Mouse (Mus musculus) ES-CJ7 (cell line): ENCODE data around the gene Tmem33.

Source experiments
- DNase-seq: peaks from one replicate; pipeline ENCODE4 v3.0.0; 2011; ENCODE audit warnings: low read depth, low spot score

The Tmem33 gene

DNA sequence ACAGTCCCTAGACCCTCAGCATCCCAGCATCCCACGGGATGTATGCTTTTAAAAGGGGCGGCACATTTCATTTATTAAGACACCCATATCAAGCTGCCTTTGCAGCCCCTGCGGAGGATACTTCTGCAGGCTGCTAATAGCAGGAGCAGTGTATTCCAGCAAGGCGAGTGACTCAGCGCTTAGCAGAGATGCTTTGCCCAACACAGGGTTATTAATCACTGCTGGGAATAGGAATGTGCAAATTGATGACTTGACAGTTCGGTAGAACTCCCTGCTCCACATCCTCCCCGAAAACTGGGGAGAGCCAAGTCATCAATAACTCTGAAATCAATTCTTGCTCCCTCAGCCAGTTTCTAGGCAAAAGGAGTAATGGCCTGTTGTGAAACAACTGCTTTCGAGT lies 4.7 kb upstream of the Tmem33 start:
- no peak for DNase-seq

DNA sequence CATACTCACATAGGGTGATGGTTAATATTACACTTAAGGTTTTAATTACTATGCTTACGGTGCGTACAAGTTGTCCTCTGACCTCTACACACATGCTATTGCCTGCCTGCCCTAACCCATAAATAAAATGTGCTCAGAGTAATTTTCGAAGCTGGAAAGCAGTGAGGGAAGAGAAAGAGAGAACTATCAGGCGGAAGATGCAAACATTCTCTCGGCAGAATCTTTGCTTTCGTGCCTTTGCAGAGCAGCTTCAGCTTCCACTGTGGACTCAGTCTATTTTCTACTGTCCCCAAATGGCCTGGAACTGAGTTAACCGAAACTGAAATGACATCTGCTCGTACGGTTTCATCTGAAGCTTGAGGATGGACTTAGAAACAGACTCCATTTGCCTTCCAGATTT lies 1.9 kb upstream of the Tmem33 start:
- no peak for DNase-seq

DNA sequence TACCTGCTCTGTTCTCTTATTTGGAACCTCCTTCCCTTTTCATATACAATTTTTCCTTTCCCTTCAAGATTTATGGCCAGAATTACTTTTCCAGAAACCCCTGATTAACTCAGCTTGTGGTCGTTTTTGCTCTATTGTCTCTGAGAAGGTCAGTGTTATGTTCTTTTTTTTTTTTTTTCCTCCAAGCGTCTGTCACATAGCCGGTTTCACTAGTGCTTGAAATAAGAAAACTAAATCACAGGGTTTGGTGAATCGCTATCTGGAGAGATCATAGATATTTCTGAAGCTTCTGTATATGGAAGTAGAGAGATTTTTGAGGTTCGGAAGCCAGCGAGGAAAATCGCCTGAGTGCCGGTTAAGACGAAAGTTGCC lies 220 bp upstream of the Tmem33 start:
- no peak for DNase-seq

GRCm38 (mm10) chr5:67262964-67263363 lies 2.6 kb downstream of the Tmem33 start:
- no peak for DNase-seq

DNA sequence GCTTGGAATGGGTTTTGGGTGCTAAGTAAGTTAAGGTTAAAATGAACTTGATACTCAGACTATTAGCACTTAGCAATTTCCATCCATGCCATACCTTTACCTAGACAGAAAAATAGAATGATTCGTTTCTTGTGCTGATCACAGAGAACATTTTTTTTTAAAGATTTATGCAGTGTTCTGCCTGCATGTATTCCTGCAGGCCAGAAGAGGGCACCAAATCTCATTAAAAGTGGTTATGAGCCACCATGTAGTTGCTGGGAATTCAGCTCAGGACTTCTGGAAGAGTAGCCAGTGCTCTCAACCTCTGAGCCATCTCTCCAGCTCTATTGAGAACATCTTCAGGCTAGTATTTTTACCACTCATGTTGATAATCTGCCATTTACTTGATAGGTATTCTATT lies 5.7 kb downstream of the Tmem33 start:
- peak; percentile 63 for DNase-seq

DNA sequence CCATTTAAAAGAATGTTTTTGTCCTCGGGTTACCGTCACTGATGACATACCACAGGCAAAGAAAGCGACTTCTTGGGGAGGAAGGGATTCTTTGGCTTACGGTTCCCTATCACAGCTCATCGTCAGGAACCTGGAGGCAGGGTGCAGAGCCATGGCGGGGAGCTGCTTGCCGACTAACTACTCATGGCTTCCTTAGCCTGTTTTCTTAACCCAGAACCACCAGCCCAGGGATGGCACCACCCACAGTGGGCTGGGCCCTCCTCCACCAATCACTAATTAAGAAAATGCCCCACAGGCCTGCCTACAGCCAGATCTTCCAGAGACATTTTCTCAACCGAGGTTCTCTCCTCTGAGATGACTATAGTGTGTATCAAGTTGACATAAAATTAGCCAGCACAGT lies 8.9 kb downstream of the Tmem33 start:
- peak; percentile 45 for DNase-seq

DNA sequence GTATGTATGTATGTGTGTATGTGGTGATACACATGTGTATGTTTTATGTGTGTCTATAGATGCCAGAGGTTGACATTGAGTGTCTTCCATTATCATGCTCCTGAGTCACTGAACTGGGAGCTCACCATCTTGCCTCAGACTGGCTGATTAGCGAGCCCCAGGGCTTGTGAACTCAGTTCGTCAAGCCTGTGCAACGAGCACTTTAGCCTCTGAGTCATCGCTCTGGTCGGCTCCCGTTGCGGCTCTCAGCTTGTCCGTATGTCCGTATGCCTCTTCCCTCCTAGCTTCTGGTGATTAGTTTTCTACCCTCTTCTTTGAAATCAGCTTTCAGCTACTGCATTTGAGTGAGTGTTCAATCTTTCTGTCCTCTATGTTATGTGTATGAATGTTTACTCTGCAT lies 19.0 kb downstream of the Tmem33 start:
- no peak for DNase-seq

DNA sequence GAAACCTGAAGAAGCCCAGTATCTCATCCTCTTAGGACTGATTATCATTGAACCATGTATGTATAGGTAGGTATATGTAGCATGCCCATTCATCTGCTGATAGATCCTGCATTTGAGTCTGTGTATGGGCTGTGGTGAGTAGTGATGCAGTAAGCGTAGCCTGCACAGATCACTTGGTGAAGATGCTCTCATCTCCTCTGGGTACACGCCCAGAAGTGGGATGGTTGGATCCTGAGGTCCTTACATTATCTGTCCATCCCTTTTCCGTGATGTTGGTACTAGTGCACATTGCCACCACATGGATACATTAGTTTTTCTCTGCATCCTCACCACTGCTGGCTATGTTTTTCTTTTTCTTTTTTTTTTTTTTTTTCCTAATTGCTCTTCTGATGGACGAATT lies 19.5 kb downstream of the Tmem33 start:
- DNase-seq = no peak

GRCm38 (mm10) chr5:67280400-67280799 lies 20.0 kb downstream of the Tmem33 start:
- no peak for DNase-seq

DNA sequence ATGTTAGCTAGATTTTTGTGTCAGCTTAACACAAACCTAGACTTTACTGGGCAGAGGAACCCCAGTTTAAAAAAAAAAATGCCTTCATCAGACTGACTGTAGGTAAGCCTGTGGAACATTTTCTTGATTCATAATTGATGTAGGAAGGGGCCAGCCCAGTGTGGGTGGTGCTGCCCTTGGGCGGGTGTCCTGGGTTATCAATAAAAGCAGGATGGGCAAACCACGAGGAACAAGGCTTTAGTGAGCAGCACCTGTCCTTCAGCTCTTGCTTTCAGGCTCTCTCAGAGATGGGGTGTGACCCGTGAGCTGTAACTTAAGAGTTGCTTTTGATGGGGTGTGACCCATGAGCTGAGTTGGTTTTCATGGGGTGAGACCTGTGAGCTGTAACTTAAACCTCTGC lies 34.7 kb downstream of the Tmem33 start:
- DNase-seq = no peak

DNA sequence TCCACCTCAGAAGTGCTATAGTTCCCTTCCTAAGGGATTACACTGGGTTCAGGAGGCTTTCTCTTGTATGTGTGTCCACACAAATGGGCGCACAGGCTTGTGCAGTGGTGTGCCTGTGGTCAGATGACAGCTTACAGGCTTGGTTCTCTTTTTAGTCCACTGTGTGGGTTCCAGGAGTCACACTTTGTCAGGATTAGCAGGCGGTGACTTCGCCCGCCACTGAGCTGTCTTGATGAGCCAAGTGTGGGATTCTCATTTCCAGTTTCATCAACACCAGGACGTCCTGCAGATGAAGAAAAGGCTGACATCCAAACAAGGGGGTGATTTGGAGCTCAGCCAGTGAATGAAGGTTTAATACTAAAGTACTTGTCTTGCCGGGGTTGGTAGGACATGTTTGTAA lies 35.3 kb downstream of the Tmem33 start:
- DNase-seq = no peak

GRCm38 (mm10) chr5:67296171-67296570 lies 35.8 kb downstream of the Tmem33 start:
- no peak for DNase-seq

DNA sequence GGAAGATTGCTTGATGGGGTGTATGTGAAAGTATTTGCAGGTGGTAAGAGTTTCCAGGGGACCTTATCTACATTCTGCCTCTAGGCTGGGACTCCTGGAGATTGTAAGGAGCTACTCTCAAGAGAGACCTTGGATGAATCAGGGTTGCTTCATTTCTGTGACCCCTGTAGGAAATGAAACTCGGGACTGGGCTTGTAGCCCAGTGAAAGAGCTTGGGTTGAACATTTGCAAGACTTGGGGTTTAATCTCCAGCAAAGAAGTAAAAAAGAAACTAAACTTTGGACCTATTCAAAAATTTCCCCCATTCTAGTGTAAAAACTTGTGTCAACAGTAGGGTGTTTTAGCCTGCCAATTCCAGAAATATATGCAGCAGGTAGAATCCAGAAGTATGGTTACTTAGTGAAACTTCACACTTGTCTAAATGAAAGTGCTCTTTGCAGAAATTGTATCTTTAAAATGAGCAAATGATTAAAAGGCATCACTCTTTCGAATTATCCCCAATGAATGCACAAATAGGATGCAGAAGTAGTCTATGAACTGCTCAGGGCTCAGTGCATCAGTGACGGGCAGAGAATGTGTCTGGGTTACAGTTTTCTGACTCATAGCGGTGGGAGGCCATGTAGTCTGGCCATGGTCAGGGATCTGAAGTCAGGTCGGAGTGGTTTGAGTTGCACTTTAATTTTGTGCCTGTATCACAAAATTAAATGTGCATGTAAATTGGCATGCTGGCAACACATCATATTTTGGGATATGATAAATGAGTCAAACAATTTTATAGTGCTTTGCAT lies 36.9 kb downstream of the Tmem33 start:
- DNase-seq = no peak

GRCm38 (mm10) chr5:67299847-67300412 lies 39.6 kb downstream of the Tmem33 start:
- DNase-seq = no peak

- DNase-seq = no peak
These were observed 40.7 kb downstream of the Tmem33 start for GRCm38 (mm10) chr5:67300926-67301597.

- DNase-seq = peak; percentile 17
These were observed 41.5 kb downstream of the Tmem33 start for GRCm38 (mm10) chr5:67301722-67302331.

DNA sequence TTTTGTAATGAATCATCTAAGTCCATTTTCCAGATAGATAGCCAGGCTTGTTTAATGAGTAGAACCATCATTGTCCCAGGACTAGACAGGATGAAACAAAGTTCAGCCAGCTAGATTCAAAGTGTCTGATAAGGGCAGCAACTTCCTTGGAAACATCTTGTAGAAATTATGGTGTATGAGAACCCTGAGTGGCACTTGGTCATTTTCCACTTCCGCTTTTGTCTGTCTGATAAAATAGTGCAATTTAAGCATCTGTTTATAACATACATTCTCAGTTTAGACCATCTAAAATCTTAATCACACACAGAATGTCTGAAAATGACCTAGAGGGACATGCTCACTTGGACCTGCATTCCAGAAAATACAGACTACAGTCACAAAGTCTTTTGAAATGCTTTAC lies 43.5 kb downstream of the Tmem33 start:
- DNase-seq = no peak

- peak; percentile 83 for DNase-seq
These were observed 46.5 kb downstream of the Tmem33 start, which contains the start of gene Slc30a9 for GRCm38 (mm10) chr5:67306698-67307521. Slc30a9 (plus strand) TSS chr5:67306955.

DNA sequence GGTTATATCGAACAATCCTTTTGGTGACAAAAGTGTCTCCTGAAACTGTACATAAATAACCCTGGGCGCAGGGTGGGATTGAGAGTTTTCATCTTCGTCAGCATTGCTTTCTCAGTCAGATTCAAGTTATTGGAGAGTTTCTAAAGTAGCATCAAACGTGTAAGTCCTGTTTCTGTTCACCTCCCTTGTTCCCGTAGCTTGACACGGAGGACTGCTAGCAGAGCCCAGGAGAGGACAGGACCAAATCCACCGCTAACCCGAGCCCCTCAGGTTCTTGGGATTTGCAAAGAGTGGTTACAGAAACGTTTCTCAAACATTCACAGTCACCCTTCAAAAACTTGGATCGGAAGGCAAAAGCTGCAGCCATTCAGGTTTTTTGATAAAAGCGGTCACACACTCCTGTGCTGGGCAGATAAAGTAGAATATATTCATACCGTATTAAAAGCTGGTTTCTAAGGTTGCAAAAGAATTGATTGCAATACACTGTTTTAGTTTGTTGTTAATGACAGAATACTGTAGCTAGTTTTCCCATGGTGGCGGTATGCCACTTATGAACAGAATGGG lies 47.4 kb downstream of the Tmem33 start:
- no peak for DNase-seq

DNA sequence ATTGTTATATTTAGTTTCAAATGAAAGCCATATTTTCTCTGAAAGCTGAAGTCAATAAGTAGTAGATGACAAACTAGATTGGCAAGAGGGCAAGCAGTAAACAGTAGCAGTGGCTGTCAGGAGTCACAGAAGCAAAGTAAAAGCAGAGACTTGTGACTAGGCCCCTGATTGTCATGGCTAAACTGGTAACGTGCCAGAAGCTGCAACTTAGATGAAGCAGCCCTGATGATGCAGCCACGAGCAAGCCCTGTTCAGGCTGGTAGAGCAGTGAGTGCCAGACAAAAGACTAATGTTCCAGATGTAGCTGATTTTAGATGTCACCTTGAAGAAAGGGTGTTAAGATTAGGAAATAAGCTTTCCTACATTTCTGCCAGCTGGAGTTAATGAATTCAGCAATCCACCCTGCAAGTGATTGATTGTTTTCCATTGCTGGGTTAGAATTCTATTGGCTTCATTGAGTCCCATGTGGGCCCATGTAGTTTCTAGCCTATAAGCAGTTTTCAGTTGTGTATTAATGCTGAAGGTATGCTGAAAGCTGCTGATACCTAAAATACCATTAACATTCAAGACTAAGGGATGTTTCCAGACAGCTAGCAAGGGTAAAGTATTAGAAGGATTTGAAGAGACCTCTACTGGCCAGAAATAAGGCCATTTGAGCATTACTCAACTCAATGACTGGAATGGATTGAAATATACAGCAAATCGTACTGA lies 51.6 kb downstream of the Tmem33 start:
- DNase-seq = no peak

GRCm38 (mm10) chr5:67312522-67312851 lies 52.1 kb downstream of the Tmem33 start:
- DNase-seq = no peak
